Mouse (Mus musculus): ENCODE measurements at regions not wholly inside any gene's neighbourhood (a gene's known extent, or its start where the extent isn't known, plus 50 kb on each side); places are given as distances from the start of the nearest gene placed in this dataset.

GRCm38 (mm10) chr2:45485477-45485876, 368.3 kb upstream of the Zeb2 start:
- Histone ChIP-seq H3K36me3 (ENCODE audit: control insufficient read depth, insufficient read depth, low read length, poor library complexity, severe bottlenecking) (no peaks in the 10 kb centered on the region), H3K9me3 (replicated peaks; ENCODE audit: control insufficient read depth, insufficient read depth, low read length, poor library complexity, severe bottlenecking) (no peaks in the 10 kb centered on the region)
- TF ChIP-seq CTCF (IDR thresholded peaks at IDR 0.05; ENCODE audit: low read depth, low read length) (no peak), EP300 (IDR thresholded peaks at IDR 0.05; ENCODE audit: insufficient read depth, low read depth, low read length) (no peak), POLR2A (IDR thresholded peaks at IDR 0.05; ENCODE audit: insufficient read depth, low read length) (no peak)

GRCm38 (mm10) chr2:45480671-45481070, 363.5 kb upstream of the Zeb2 start:
- Histone ChIP-seq H3K9ac (ENCODE audit: low read depth, poor library complexity, severe bottlenecking) (no peak overlapping the region), H3K36me3 (ENCODE audit: control insufficient read depth, insufficient read depth, low read length, poor library complexity, severe bottlenecking) (no peaks in the 10 kb centered on the region), H3K4me1 (ENCODE audit: control insufficient read depth, insufficient read depth, low read length) (no peaks in the 10 kb centered on the region), H3K9me3 (replicated peaks; ENCODE audit: control insufficient read depth, insufficient read depth, low read length, poor library complexity, severe bottlenecking) (no peaks in the 10 kb centered on the region), H3K27ac (ENCODE audit: insufficient read depth, low read length) (no peak overlapping the region), H3K4me3 (ENCODE audit: low read depth, low read length) (no peak overlapping the region), H3K27me3 (ENCODE audit: control insufficient read depth, insufficient read depth, low read length, poor library complexity, severe bottlenecking) (no peaks in the 10 kb centered on the region)
- no peak for TF ChIP-seq POLR2A (IDR thresholded peaks at IDR 0.05; ENCODE audit: insufficient read depth, low read length)
- TF ChIP-seq EP300 (IDR thresholded peaks at IDR 0.05; ENCODE audit: insufficient read depth, low read depth, low read length): no peak

More at GRCm38 (mm10) chr2:45485477-45485876, 368.3 kb upstream of the Zeb2 start:
- Histone ChIP-seq H3K4me3 (ENCODE audit: low read depth, low read length) (no peak overlapping the region), H3K27me3 (ENCODE audit: control insufficient read depth, insufficient read depth, low read length, poor library complexity, severe bottlenecking) (no peaks in the 10 kb centered on the region), H3K4me1 (ENCODE audit: control insufficient read depth, insufficient read depth, low read length) (no peaks in the 10 kb centered on the region), H3K27ac (ENCODE audit: insufficient read depth, low read length) (no peak overlapping the region), H3K9ac (ENCODE audit: low read depth, poor library complexity, severe bottlenecking) (no peak overlapping the region)

GRCm38 (mm10) chr2:45475996-45476395, 358.8 kb upstream of the Zeb2 start:
- Histone ChIP-seq H3K4me1 (ENCODE audit: control insufficient read depth, insufficient read depth, low read length) (no peaks in the 10 kb centered on the region), H3K36me3 (ENCODE audit: control insufficient read depth, insufficient read depth, low read length, poor library complexity, severe bottlenecking) (no peaks in the 10 kb centered on the region), H3K4me3 (ENCODE audit: low read depth, low read length) (no peak overlapping the region), H3K27me3 (ENCODE audit: control insufficient read depth, insufficient read depth, low read length, poor library complexity, severe bottlenecking) (no peaks in the 10 kb centered on the region), H3K27ac (ENCODE audit: insufficient read depth, low read length) (no peak overlapping the region), H3K9me3 (replicated peaks; ENCODE audit: control insufficient read depth, insufficient read depth, low read length, poor library complexity, severe bottlenecking) (no peaks in the 10 kb centered on the region), H3K9ac (ENCODE audit: low read depth, poor library complexity, severe bottlenecking) (no peak overlapping the region)
- TF ChIP-seq POLR2A (IDR thresholded peaks at IDR 0.05; ENCODE audit: insufficient read depth, low read length) (no peak), CTCF (IDR thresholded peaks at IDR 0.05; ENCODE audit: low read depth, low read length) (no peak), EP300 (IDR thresholded peaks at IDR 0.05; ENCODE audit: insufficient read depth, low read depth, low read length) (no peak)

- Histone ChIP-seq H3K27ac (ENCODE audit: insufficient read depth, low read length) (no peak overlapping the region), H3K9ac (ENCODE audit: low read depth, poor library complexity, severe bottlenecking) (no peak overlapping the region), H3K36me3 (ENCODE audit: control insufficient read depth, insufficient read depth, low read length, poor library complexity, severe bottlenecking) (no peaks in the 10 kb centered on the region), H3K9me3 (replicated peaks; ENCODE audit: control insufficient read depth, insufficient read depth, low read length, poor library complexity, severe bottlenecking) (no peaks in the 10 kb centered on the region), H3K27me3 (ENCODE audit: control insufficient read depth, insufficient read depth, low read length, poor library complexity, severe bottlenecking) (no peaks in the 10 kb centered on the region), H3K4me3 (ENCODE audit: low read depth, low read length) (no peak overlapping the region), H3K4me1 (ENCODE audit: control insufficient read depth, insufficient read depth, low read length) (no peaks in the 10 kb centered on the region)
- TF ChIP-seq POLR2A (IDR thresholded peaks at IDR 0.05; ENCODE audit: insufficient read depth, low read length) (no peak), CTCF (IDR thresholded peaks at IDR 0.05; ENCODE audit: low read depth, low read length) (no peak), EP300 (IDR thresholded peaks at IDR 0.05; ENCODE audit: insufficient read depth, low read depth, low read length) (no peak)
These were observed 347.1 kb upstream of the Zeb2 start for GRCm38 (mm10) chr2:45464306-45464705.

GRCm38 (mm10) chr2:45459410-45459809, 342.2 kb upstream of the Zeb2 start:
- H3K4me3 ChIP-seq (ENCODE audit: low read depth, low read length): no peak overlapping the region
- no peaks in the 10 kb centered on the region for H3K36me3 ChIP-seq (ENCODE audit: control insufficient read depth, insufficient read depth, low read length, poor library complexity, severe bottlenecking)
- H3K9me3 ChIP-seq (replicated peaks; ENCODE audit: control insufficient read depth, insufficient read depth, low read length, poor library complexity, severe bottlenecking): no peaks in the 10 kb centered on the region; the same call in 1 of the 2 replicates
- H3K27ac ChIP-seq (ENCODE audit: insufficient read depth, low read length): no peak overlapping the region
- no peak overlapping the region for H3K9ac ChIP-seq (ENCODE audit: low read depth, poor library complexity, severe bottlenecking)
- no peaks in the 10 kb centered on the region for H3K4me1 ChIP-seq (ENCODE audit: control insufficient read depth, insufficient read depth, low read length)
- no peaks in the 10 kb centered on the region for H3K27me3 ChIP-seq (ENCODE audit: control insufficient read depth, insufficient read depth, low read length, poor library complexity, severe bottlenecking)
- TF ChIP-seq CTCF (IDR thresholded peaks at IDR 0.05; ENCODE audit: low read depth, low read length) (no peak), POLR2A (IDR thresholded peaks at IDR 0.05; ENCODE audit: insufficient read depth, low read length) (no peak), EP300 (IDR thresholded peaks at IDR 0.05; ENCODE audit: insufficient read depth, low read depth, low read length) (no peak)

- Histone ChIP-seq H3K36me3 (ENCODE audit: control insufficient read depth, insufficient read depth, low read length, poor library complexity, severe bottlenecking) (no peaks in the 10 kb centered on the region), H3K27me3 (ENCODE audit: control insufficient read depth, insufficient read depth, low read length, poor library complexity, severe bottlenecking) (no peaks in the 10 kb centered on the region), H3K9me3 (replicated peaks; ENCODE audit: control insufficient read depth, insufficient read depth, low read length, poor library complexity, severe bottlenecking) (no peaks in the 10 kb centered on the region; the same call in 1 of the 2 replicates), H3K4me3 (ENCODE audit: low read depth, low read length) (no peak overlapping the region), H3K9ac (ENCODE audit: low read depth, poor library complexity, severe bottlenecking) (no peak overlapping the region), H3K4me1 (ENCODE audit: control insufficient read depth, insufficient read depth, low read length) (no peaks in the 10 kb centered on the region), H3K27ac (ENCODE audit: insufficient read depth, low read length) (no peak overlapping the region)
- TF ChIP-seq POLR2A (IDR thresholded peaks at IDR 0.05; ENCODE audit: insufficient read depth, low read length): no peak
- TF ChIP-seq EP300 (IDR thresholded peaks at IDR 0.05; ENCODE audit: insufficient read depth, low read depth, low read length): no peak
- TF ChIP-seq CTCF (IDR thresholded peaks at IDR 0.05; ENCODE audit: low read depth, low read length): no peak
These were observed 337.6 kb upstream of the Zeb2 start for GRCm38 (mm10) chr2:45454811-45455210.
